Mouse (Mus musculus) forebrain, embryonic 10.5 days (tissue): ENCODE results near the gene Gjb5. TPM values are rescaled to one million over a fixed set of nuclear protein-coding genes. Genes with fewer than 3 reads are reported as not detected.
A peak's percentile ranks its signal among the peaks of the same experiment; 100 is the strongest.

Experiments
- DNase-seq: peaks from one replicate; pipeline ENCODE4 v3.0.0-alpha.2; 2017; ENCODE audit warnings: low spot score; ENCODE audit errors: extremely low spot score
- H3K27ac ChIP-seq: fragments of 300-500 bp; sonication (generic); 2 replicates; pipeline ENCODE4 v1.5.1; 2016; ENCODE audit warnings: mild to moderate bottlenecking
- H3K27me3 ChIP-seq: fragments of 300-500 bp; sonication (generic); 2 replicates; pipeline ENCODE4 v1.6.1; 2016; ENCODE audit warnings: mild to moderate bottlenecking; ENCODE audit not compliant: poor library complexity, severe bottlenecking
- H3K36me3 ChIP-seq: fragments of 300-500 bp; sonication (generic); replicated peaks from 2 replicates; pipeline ENCODE4 v1.6.1; 2016; ENCODE audit warnings: mild to moderate bottlenecking, moderate library complexity
- H3K4me1 ChIP-seq: fragments of 300-500 bp; sonication (generic); 2 replicates; pipeline ENCODE4 v1.6.1; 2016
- H3K4me3 ChIP-seq: fragments of 300-500 bp; sonication (generic); 2 replicates; pipeline ENCODE4 v1.5.1; 2016; ENCODE audit warnings: mild to moderate bottlenecking, moderate library complexity
- H3K9me3 ChIP-seq: fragments of 300-500 bp; sonication (generic); 2 replicates; pipeline ENCODE4 v1.6.1; 2016; ENCODE audit warnings: mild to moderate bottlenecking, moderate library complexity
- WGBS: fragments of 180-500 bp; shearing (Covaris S2); methylation state at CpG from one replicate; pipeline ENCODE4 v1.1.7; 2016; 5-methylcytosine and 5-hydroxymethylcytosine counted together
- polyA plus RNA-seq: library from polyadenylated mRNA; unstranded; fragments of >200 nt; fragmentation: Nextera tagmentation; extraction: Ambion mirVana; gene quantifications from 2 replicates; pipeline ENCODE4 v1.2.1, GENCODE M21; 2016

Gene Gjb5
- polyA plus RNA-seq, 1 experiment from 2014 or later = 0.82 TPM

GRCm38 (mm10) chr4:127319613-127320012, 38.4 kb downstream of the Gjb5 start:
- Histone ChIP-seq H3K27ac (no peak overlapping the region), H3K4me1 (no peaks in the 10 kb centered on the region), H3K36me3 (no peaks in the 10 kb centered on the region), H3K9me3 (no peaks in the 10 kb centered on the region), H3K27me3 (peaks cover 18% of the 10 kb centered on the region), H3K4me3 (no peak overlapping the region)
- WGBS = 7% methylated on average over 3 of the region's 3 CpGs
- DNase-seq = peak; percentile 47

- DNase-seq = no peak
- H3K9me3 ChIP-seq = no peaks in the 10 kb centered on the region
- no peaks in the 10 kb centered on the region for H3K36me3 ChIP-seq
- peaks cover 39% of the 10 kb centered on the region for H3K27me3 ChIP-seq
- no peak overlapping the region for H3K4me3 ChIP-seq
- WGBS = 54% methylated on average over 4 of the region's 4 CpGs
- H3K4me1 ChIP-seq = peaks cover 23% of the 10 kb centered on the region
- H3K27ac ChIP-seq = no peak overlapping the region
Observed at GRCm38 (mm10) chr4:127317143-127317542, 40.8 kb downstream of the Gjb5 start.

GRCm38 (mm10) chr4:127315753-127316152, 42.2 kb downstream of the Gjb5 start:
- no peaks in the 10 kb centered on the region for H3K36me3 ChIP-seq
- WGBS = 88% methylated on average over 8 of the region's 8 CpGs
- no peak for DNase-seq
- H3K4me1 ChIP-seq = peaks cover 23% of the 10 kb centered on the region
- no peak overlapping the region for H3K27ac ChIP-seq
- no peak overlapping the region for H3K4me3 ChIP-seq
- H3K27me3 ChIP-seq = peaks cover 53% of the 10 kb centered on the region
- no peaks in the 10 kb centered on the region for H3K9me3 ChIP-seq

- H3K4me3 ChIP-seq = peak overlapping the region; percentile 60; the same call in 1 of the 2 replicates
- H3K9me3 ChIP-seq = no peaks in the 10 kb centered on the region
- peaks cover 23% of the 10 kb centered on the region for H3K4me1 ChIP-seq
- no peak for DNase-seq
- H3K36me3 ChIP-seq = no peaks in the 10 kb centered on the region
- H3K27ac ChIP-seq = no peak overlapping the region
- peaks cover 57% of the 10 kb centered on the region for H3K27me3 ChIP-seq
- 43% methylated on average over 9 of the region's 9 CpGs for WGBS
Observed at GRCm38 (mm10) chr4:127314585-127314984, 43.4 kb downstream of the Gjb5 start.

- Histone ChIP-seq H3K4me1 (peaks cover 23% of the 10 kb centered on the region), H3K4me3 (peak within 1 kb of the TSS; percentile 60), H3K27ac (peak within 1 kb of the TSS; percentile 63), H3K36me3 (no peaks in the 10 kb centered on the region), H3K27me3 (peaks cover 57% of the 10 kb centered on the region), H3K9me3 (no peaks in the 10 kb centered on the region)
- DNase-seq = peak; percentile 57
- WGBS = under 1% methylated on average over 25 of the region's 25 CpGs
Observed at GRCm38 (mm10) chr4:127313861-127314260, 44.1 kb downstream of the Gjb5 start, which contains the start of gene Gja4. TSS of gene Gja4 (minus strand) at chr4:127314039.

GRCm38 (mm10) chr4:127312349-127312748, 45.6 kb downstream of the Gjb5 start:
- no peaks in the 10 kb centered on the region for H3K9me3 ChIP-seq
- peaks cover 57% of the 10 kb centered on the region for H3K27me3 ChIP-seq
- 62% methylated on average over 24 of the region's 24 CpGs for WGBS
- no peak overlapping the region for H3K4me3 ChIP-seq
- no peak for DNase-seq
- H3K4me1 ChIP-seq = peaks cover 23% of the 10 kb centered on the region
- no peaks in the 10 kb centered on the region for H3K36me3 ChIP-seq
- no peak overlapping the region for H3K27ac ChIP-seq

GRCm38 (mm10) chr4:127311561-127311960, 46.4 kb downstream of the Gjb5 start:
- peaks cover 57% of the 10 kb centered on the region for H3K27me3 ChIP-seq
- H3K4me1 ChIP-seq = peaks cover 23% of the 10 kb centered on the region
- no peak overlapping the region for H3K4me3 ChIP-seq
- H3K9me3 ChIP-seq = no peaks in the 10 kb centered on the region
- H3K36me3 ChIP-seq = no peaks in the 10 kb centered on the region
- no peak for DNase-seq
- 74% methylated on average over 9 of the region's 9 CpGs for WGBS
- no peak overlapping the region for H3K27ac ChIP-seq

- H3K4me1 ChIP-seq = no peaks in the 10 kb centered on the region
- no peak overlapping the region for H3K27ac ChIP-seq
- H3K9me3 ChIP-seq = no peaks in the 10 kb centered on the region
- peaks cover 16% of the 10 kb centered on the region for H3K27me3 ChIP-seq
- no peak overlapping the region for H3K4me3 ChIP-seq
- 66% methylated on average over 2 of the region's 2 CpGs for WGBS
- DNase-seq = no peak
- H3K36me3 ChIP-seq = no peaks in the 10 kb centered on the region
Observed at GRCm38 (mm10) chr4:127306915-127307314, 51.1 kb downstream of the Gjb5 start.

Other genes with a start within 250 kb of the Gjb5 start
- 13.4 and 13.5 TPM in 2 replicates for gene Tmem35b, start 234.5 kb downstream of the Gjb5 start, polyA plus RNA-seq
- 1.0 and 1.2 TPM in 2 replicates for gene Dlgap3, start 189.0 kb downstream of the Gjb5 start, polyA plus RNA-seq
- gene Smim12, start 114.4 kb downstream of the Gjb5 start, polyA plus RNA-seq = 78.0 and 79.1 TPM in 2 replicates
- gene Gja4, start 44.1 kb downstream of the Gjb5 start, polyA plus RNA-seq = 9.6 and 11.1 TPM in 2 replicates
- gene Gjb3, start 27.3 kb downstream of the Gjb5 start, polyA plus RNA-seq = 2.1 and 3.1 TPM in 2 replicates
- gene Gjb4, start 4.1 kb downstream of the Gjb5 start, polyA plus RNA-seq = not detected in 2 replicates